Mouse (Mus musculus) lung, embryonic 16.5 days (tissue): ENCODE data around the gene Gm13279. TPM values are rescaled to one million over a fixed set of nuclear protein-coding genes. Genes with fewer than 3 reads are reported as not detected.

Experiments
- polyA plus RNA-seq: library from polyadenylated mRNA; unstranded; fragments of >200 nt; fragmentation: Nextera tagmentation; extraction: Ambion mirVana; gene quantifications from 2 replicates; pipeline ENCODE4 v1.2.1, GENCODE M21; 2015

The Gm13279 gene
- polyA plus RNA-seq, 1 experiment from 2014 or later: not detected

Other genes with a start within 250 kb of the Gm13279 start
- not detected in 2 replicates for gene Ifna15, start 239.2 kb upstream of the Gm13279 start, polyA plus RNA-seq
- gene Ifna14, start 225.6 kb upstream of the Gm13279 start, polyA plus RNA-seq: not detected in 2 replicates
- gene Ifna9, start 205.0 kb upstream of the Gm13279 start, polyA plus RNA-seq: not detected in 2 replicates
- not detected in 2 replicates for gene Ifna12, start 194.0 kb upstream of the Gm13279 start, polyA plus RNA-seq
- gene C87499, start 163.0 kb upstream of the Gm13279 start, polyA plus RNA-seq: not detected in 2 replicates
- not detected in 2 replicates for gene Ifna13, start 152.9 kb upstream of the Gm13279 start, polyA plus RNA-seq
- gene Ifna16, start 120.5 kb upstream of the Gm13279 start, polyA plus RNA-seq: not detected in 2 replicates
- not detected in 2 replicates for gene Ifna2, start 113.5 kb upstream of the Gm13279 start, polyA plus RNA-seq
- gene Ifnab, start 106.0 kb upstream of the Gm13279 start, polyA plus RNA-seq: not detected in 2 replicates
- gene Gm26566, start 75.6 kb upstream of the Gm13279 start, polyA plus RNA-seq: 0.82 and 1.2 TPM in 2 replicates
- gene Klhl9, start 74.9 kb upstream of the Gm13279 start, polyA plus RNA-seq: 88.1 and 91.8 TPM in 2 replicates
- not detected in 2 replicates for gene Gm13271, start 42.5 kb upstream of the Gm13279 start, polyA plus RNA-seq
- 0.31 TPM in 1 of 2 replicates, not detected in the other for gene Gm13283, start 37.3 kb upstream of the Gm13279 start, polyA plus RNA-seq
- 0.38 and 0.49 TPM in 2 replicates for gene Gm13290, start 23.6 kb upstream of the Gm13279 start, polyA plus RNA-seq
- not detected in 2 replicates for gene Gm13289, start 20.5 kb upstream of the Gm13279 start, polyA plus RNA-seq
- not detected in 2 replicates for gene Gm13272, start 17.5 kb upstream of the Gm13279 start, polyA plus RNA-seq
- 0.34 TPM in 1 of 2 replicates, not detected in the other for gene Ifnz, start 15.3 kb upstream of the Gm13279 start, polyA plus RNA-seq
- gene Gm13276, start 11.7 kb upstream of the Gm13279 start, polyA plus RNA-seq: 0.36 and 1.2 TPM in 2 replicates
- not detected in 2 replicates for gene Gm13277, start 8.8 kb upstream of the Gm13279 start, polyA plus RNA-seq
- gene Gm13278, start 5.8 kb upstream of the Gm13279 start, polyA plus RNA-seq: not detected in 2 replicates
- gene Gm13275, start 2.9 kb upstream of the Gm13279 start, polyA plus RNA-seq: not detected in 2 replicates
- gene Gm13285, start 2.3 kb downstream of the Gm13279 start, polyA plus RNA-seq: 1.5 and 1.8 TPM in 2 replicates
- not detected in 2 replicates for gene Gm13287, start 5.9 kb downstream of the Gm13279 start, polyA plus RNA-seq
- gene Gm13288, start 8.1 kb downstream of the Gm13279 start, polyA plus RNA-seq: not detected in 2 replicates
- gene Ifna7, start 18.8 kb downstream of the Gm13279 start, polyA plus RNA-seq: not detected in 2 replicates
- not detected in 2 replicates for gene Ifna11, start 22.6 kb downstream of the Gm13279 start, polyA plus RNA-seq
- gene Ifna6, start 30.0 kb downstream of the Gm13279 start, polyA plus RNA-seq: not detected in 2 replicates
- not detected in 2 replicates for gene Ifna5, start 38.1 kb downstream of the Gm13279 start, polyA plus RNA-seq
- not detected in 2 replicates for gene Ifna4, start 44.5 kb downstream of the Gm13279 start, polyA plus RNA-seq
- gene Ifna1, start 52.7 kb downstream of the Gm13279 start, polyA plus RNA-seq: not detected in 2 replicates
- gene Ifne, start 82.8 kb downstream of the Gm13279 start, polyA plus RNA-seq: not detected in 2 replicates